Mouse (Mus musculus): ENCODE results near the gene Bbs9. TPM values are rescaled to one million over a fixed set of nuclear protein-coding genes. Genes with fewer than 3 reads are reported as not detected.

Gene Bbs9
- polyA plus RNA-seq, 1 experiment from 2014 or later = 3.2 TPM

GRCm38 (mm10) chr9:22789380-22790168 is 314.1 kb downstream of the Bbs9 start:
- no peak overlapping the region for H3K4me2 ChIP-seq
- no peak overlapping the region for H3K27ac ChIP-seq
- no peak overlapping the region for H3K9ac ChIP-seq
- DNase-seq (no peak), ATAC-seq (ENCODE audit: low read depth) (no peak)
- H3K4me3 ChIP-seq (replicated peaks) = no peak overlapping the region
- WGBS (ENCODE audit: insufficient replicate concordance) = 78% methylated on average over 9 of the region's 9 CpGs
- no peaks in the 10 kb centered on the region for H3K36me3 ChIP-seq
- no peaks in the 10 kb centered on the region for H3K27me3 ChIP-seq
- H3K9me3 ChIP-seq (replicated peaks) = no peaks in the 10 kb centered on the region
- H3K4me1 ChIP-seq (replicated peaks) = peaks cover 5% of the 10 kb centered on the region; the same call in 1 of the 2 replicates

GRCm38 (mm10) chr9:22791208-22791607 is 315.7 kb downstream of the Bbs9 start:
- no peaks in the 10 kb centered on the region for H3K36me3 ChIP-seq
- H3K4me3 ChIP-seq (replicated peaks) = no peak overlapping the region
- 59% methylated on average over 5 of the region's 5 CpGs for WGBS (ENCODE audit: insufficient replicate concordance)

GRCm38 (mm10) chr9:22791750-22792149 is 316.2 kb downstream of the Bbs9 start:
- no peaks in the 10 kb centered on the region for H3K27me3 ChIP-seq
- no peak overlapping the region for H3K9ac ChIP-seq
- peaks cover 5% of the 10 kb centered on the region; the same call in 1 of the 2 replicates for H3K4me1 ChIP-seq (replicated peaks)
- H3K4me3 ChIP-seq (replicated peaks) = no peak overlapping the region
- 47% methylated on average over 9 of the region's 9 CpGs for WGBS (ENCODE audit: insufficient replicate concordance)
- no peak for DNase-seq
- H3K4me2 ChIP-seq = no peak overlapping the region
- H3K9me3 ChIP-seq (replicated peaks) = no peaks in the 10 kb centered on the region
- H3K27ac ChIP-seq = no peak overlapping the region
- H3K36me3 ChIP-seq = no peaks in the 10 kb centered on the region
- no peak for ATAC-seq (ENCODE audit: low read depth)

More at GRCm38 (mm10) chr9:22791208-22791607, 315.7 kb downstream of the Bbs9 start:
- no peak for ATAC-seq (ENCODE audit: low read depth)
- Histone ChIP-seq H3K27ac (no peak overlapping the region), H3K9ac (no peak overlapping the region), H3K27me3 (no peaks in the 10 kb centered on the region), H3K4me1 (replicated peaks) (peaks cover 5% of the 10 kb centered on the region; the same call in 1 of the 2 replicates), H3K9me3 (replicated peaks) (no peaks in the 10 kb centered on the region), H3K4me2 (no peak overlapping the region)
- DNase-seq = no peak

GRCm38 (mm10) chr9:22793698-22794097 is 318.2 kb downstream of the Bbs9 start:
- ATAC-seq (ENCODE audit: low read depth) (no peak), DNase-seq (no peak)
- 19% methylated on average over 7 of the region's 7 CpGs for WGBS (ENCODE audit: insufficient replicate concordance)
- Histone ChIP-seq H3K4me2 (no peak overlapping the region), H3K4me1 (replicated peaks) (peaks cover 5% of the 10 kb centered on the region; the same call in 1 of the 2 replicates), H3K9ac (no peak overlapping the region), H3K9me3 (replicated peaks) (no peaks in the 10 kb centered on the region), H3K27ac (no peak overlapping the region), H3K27me3 (no peaks in the 10 kb centered on the region), H3K4me3 (replicated peaks) (no peak overlapping the region), H3K36me3 (no peaks in the 10 kb centered on the region)

GRCm38 (mm10) chr9:22800675-22801074 is 325.2 kb downstream of the Bbs9 start:
- ATAC-seq (ENCODE audit: low read depth) (no peak), DNase-seq (no peak)
- Histone ChIP-seq H3K27me3 (no peaks in the 10 kb centered on the region), H3K27ac (no peak overlapping the region), H3K36me3 (no peaks in the 10 kb centered on the region), H3K4me2 (no peak overlapping the region), H3K9me3 (replicated peaks) (no peaks in the 10 kb centered on the region), H3K9ac (no peak overlapping the region), H3K4me1 (replicated peaks) (peaks cover 19% of the 10 kb centered on the region), H3K4me3 (replicated peaks) (no peak overlapping the region)
- WGBS (ENCODE audit: insufficient replicate concordance) = 59% methylated on average over 7 of the region's 7 CpGs

GRCm38 (mm10) chr9:22805981-22806380 is 330.5 kb downstream of the Bbs9 start:
- Histone ChIP-seq H3K4me1 (replicated peaks) (peaks cover 65% of the 10 kb centered on the region), H3K9me3 (replicated peaks) (no peaks in the 10 kb centered on the region), H3K27ac (peak overlapping the region; percentile 75), H3K27me3 (no peaks in the 10 kb centered on the region), H3K9ac (no peak overlapping the region), H3K4me3 (replicated peaks) (no peak overlapping the region), H3K36me3 (no peaks in the 10 kb centered on the region), H3K4me2 (peak overlapping the region; percentile 33)
- 10% methylated on average over 1 of the region's 1 CpGs for WGBS (ENCODE audit: insufficient replicate concordance)
- peak; percentile 76 for ATAC-seq (ENCODE audit: low read depth)
- DNase-seq = no peak

GRCm38 (mm10) chr9:22806494-22806893 is 331.0 kb downstream of the Bbs9 start:
- H3K36me3 ChIP-seq = no peaks in the 10 kb centered on the region
- H3K27me3 ChIP-seq = no peaks in the 10 kb centered on the region
- H3K4me2 ChIP-seq = peak overlapping the region; percentile 36; the same call in 1 of the 2 replicates
- H3K9ac ChIP-seq = no peak overlapping the region
- H3K4me1 ChIP-seq (replicated peaks) = peaks cover 70% of the 10 kb centered on the region
- H3K4me3 ChIP-seq (replicated peaks) = no peak overlapping the region
- DNase-seq (no peak), ATAC-seq (ENCODE audit: low read depth) (peak; percentile 75)
- H3K27ac ChIP-seq = peak overlapping the region; percentile 76
- 15% methylated on average over 5 of the region's 5 CpGs for WGBS (ENCODE audit: insufficient replicate concordance)
- H3K9me3 ChIP-seq (replicated peaks) = no peaks in the 10 kb centered on the region

GRCm38 (mm10) chr9:22807693-22808092 is 332.2 kb downstream of the Bbs9 start:
- Histone ChIP-seq H3K4me1 (replicated peaks) (peaks cover 79% of the 10 kb centered on the region), H3K36me3 (no peaks in the 10 kb centered on the region), H3K9me3 (replicated peaks) (no peaks in the 10 kb centered on the region), H3K27me3 (no peaks in the 10 kb centered on the region), H3K9ac (no peak overlapping the region), H3K4me3 (replicated peaks) (no peak overlapping the region), H3K4me2 (no peak overlapping the region), H3K27ac (peak overlapping the region; percentile 61)
- ATAC-seq (ENCODE audit: low read depth) (no peak), DNase-seq (no peak)
- WGBS (ENCODE audit: insufficient replicate concordance) = 57% methylated on average over 5 of the region's 5 CpGs

- WGBS (ENCODE audit: insufficient replicate concordance) = 59% methylated on average over 4 of the region's 4 CpGs
- DNase-seq = no peak
- Histone ChIP-seq H3K9ac (no peak overlapping the region; the same call in 1 of the 2 replicates), H3K4me3 (replicated peaks) (no peak overlapping the region), H3K9me3 (replicated peaks) (no peaks in the 10 kb centered on the region), H3K27me3 (no peaks in the 10 kb centered on the region), H3K27ac (peak overlapping the region; percentile 77), H3K4me1 (replicated peaks) (peaks cover 77% of the 10 kb centered on the region), H3K36me3 (no peaks in the 10 kb centered on the region), H3K4me2 (peak overlapping the region; percentile 45)
- peak; percentile 40 for ATAC-seq (ENCODE audit: low read depth)
Measured at GRCm38 (mm10) chr9:22809621-22810126, 334.2 kb downstream of the Bbs9 start.

- no peaks in the 10 kb centered on the region for H3K9me3 ChIP-seq (replicated peaks)
- WGBS (ENCODE audit: insufficient replicate concordance) = 21% methylated on average over 8 of the region's 8 CpGs
- ATAC-seq (ENCODE audit: low read depth) (peak; percentile 22), DNase-seq (peak; percentile 27)
- H3K4me1 ChIP-seq (replicated peaks) = peaks cover 79% of the 10 kb centered on the region
- H3K27ac ChIP-seq = peak overlapping the region; percentile 81
- no peaks in the 10 kb centered on the region for H3K36me3 ChIP-seq
- H3K4me3 ChIP-seq (replicated peaks) = peak overlapping the region; percentile 25
- no peaks in the 10 kb centered on the region for H3K27me3 ChIP-seq
- H3K4me2 ChIP-seq = peak overlapping the region; percentile 55
- H3K9ac ChIP-seq = peak overlapping the region; percentile 27; the same call in 1 of the 2 replicates
Measured at GRCm38 (mm10) chr9:22810454-22810853, 334.9 kb downstream of the Bbs9 start.

- H3K27ac ChIP-seq = no peak overlapping the region
- H3K9me3 ChIP-seq (replicated peaks) = no peaks in the 10 kb centered on the region
- H3K9ac ChIP-seq = peak overlapping the region; percentile 27
- no peak for DNase-seq
- H3K4me3 ChIP-seq (replicated peaks) = no peak overlapping the region
- no peaks in the 10 kb centered on the region for H3K27me3 ChIP-seq
- H3K4me2 ChIP-seq = peak overlapping the region; percentile 55
- H3K36me3 ChIP-seq = no peaks in the 10 kb centered on the region
- WGBS (ENCODE audit: insufficient replicate concordance) = 74% methylated on average over 2 of the region's 2 CpGs
- H3K4me1 ChIP-seq (replicated peaks) = peaks cover 71% of the 10 kb centered on the region
- ATAC-seq (ENCODE audit: low read depth) = no peak
Measured at GRCm38 (mm10) chr9:22811931-22812330, 336.4 kb downstream of the Bbs9 start.
